Mouse (Mus musculus) CD4-positive, CD25-positive, alpha-beta regulatory T cell (primary cell): Measurements from ENCODE around the gene Capn13. TPM values are rescaled to one million over a fixed set of nuclear protein-coding genes. Genes with fewer than 3 reads are reported as not detected.

Experiments used
- polyA plus RNA-seq: library from polyadenylated mRNA; unstranded; fragments of 100-300 nt; shearing (Covaris generic); gene quantifications from one replicate; pipeline ENCODE4 v1.2.1, GENCODE M21; 2017

Capn13 gene
- not detected for polyA plus RNA-seq

GRCm38 (mm10) chr17:73400862-73401261 is at the start of gene Capn13:
Gene Capn13 (minus strand): TSS chr17:73400866.

